Mouse (Mus musculus): ENCODE results near the gene Nanos3. TPM values are rescaled to one million over a fixed set of nuclear protein-coding genes. Genes with fewer than 3 reads are reported as not detected.

The Nanos3 gene
- total RNA-seq (2021) = not detected
- long read RNA-seq, experiment 1, partial matches to known transcripts = 0 of 4 reads
- long read RNA-seq, experiment 1, other reads (novel, unspliced or antisense) = 4 of 4 reads
- long read RNA-seq, experiment 2, partial matches to known transcripts = 0 of 2 reads
- long read RNA-seq, experiment 2, other reads (novel, unspliced or antisense) = 2 of 2 reads

- no peak for DNase-seq
Measured at GRCm38 (mm10) chr8:84185117-84185516, at the start of gene Nanos3. Nanos3 (minus strand) TSS chr8:84185217.

GRCm38 (mm10) chr8:84233055-84233454, 48.0 kb upstream of the Nanos3 start:
- no peak for DNase-seq

- no peak for DNase-seq
Measured at GRCm38 (mm10) chr8:84230735-84231134, 45.7 kb upstream of the Nanos3 start.

GRCm38 (mm10) chr8:84223322-84224029, 38.5 kb upstream of the Nanos3 start:
- DNase-seq = no peak

- DNase-seq = peak; percentile 41
Measured at GRCm38 (mm10) chr8:84222566-84223165, 37.6 kb upstream of the Nanos3 start.

GRCm38 (mm10) chr8:84220105-84220504, 35.1 kb upstream of the Nanos3 start:
- DNase-seq = no peak

GRCm38 (mm10) chr8:84218143-84218542, 33.1 kb upstream of the Nanos3 start:
- DNase-seq = no peak

- no peak for DNase-seq
Measured at GRCm38 (mm10) chr8:84217206-84217605, 32.2 kb upstream of the Nanos3 start.

GRCm38 (mm10) chr8:84213277-84213676, 28.3 kb upstream of the Nanos3 start:
- DNase-seq = no peak

- DNase-seq = no peak
Measured at GRCm38 (mm10) chr8:84211881-84212563, 27.0 kb upstream of the Nanos3 start.

- DNase-seq = no peak
Measured at GRCm38 (mm10) chr8:84211202-84211601, 26.2 kb upstream of the Nanos3 start.

GRCm38 (mm10) chr8:84210167-84210791, 25.3 kb upstream of the Nanos3 start:
- DNase-seq = peak; percentile 64

GRCm38 (mm10) chr8:84208381-84209380, 23.7 kb upstream of the Nanos3 start:
- no peak for DNase-seq

GRCm38 (mm10) chr8:84207811-84208210, 22.8 kb upstream of the Nanos3 start:
- peak; percentile 65 for DNase-seq

- DNase-seq = no peak
Measured at GRCm38 (mm10) chr8:84206666-84207065, 21.6 kb upstream of the Nanos3 start.

- DNase-seq = no peak
Measured at GRCm38 (mm10) chr8:84205073-84205472, 20.1 kb upstream of the Nanos3 start.

GRCm38 (mm10) chr8:84203975-84204772, 19.2 kb upstream of the Nanos3 start:
- peak; percentile 81 for DNase-seq

GRCm38 (mm10) chr8:84202938-84203917, 18.2 kb upstream of the Nanos3 start:
- DNase-seq = peak; percentile 90

GRCm38 (mm10) chr8:84202466-84202865, 17.4 kb upstream of the Nanos3 start:
- peak; percentile 68 for DNase-seq
